Mouse (Mus musculus) mesoderm, embryonic 11.5 days (tissue): ENCODE measurements at regions not wholly inside any gene's neighbourhood (a gene's known extent, or its start where the extent isn't known, plus 50 kb on each side); places are given as distances from the start of the nearest gene placed in this dataset.

ENCODE experiments used
- DNase-seq: peaks from one replicate; pipeline ENCODE4 v3.0.0-alpha.2; 2012; ENCODE audit warnings: low read depth, low spot score

- DNase-seq, result peak; percentile 74
Observed at GRCm38 (mm10) chr12:26903073-26903893, 434.3 kb downstream of the Cmpk2 start.

DNA sequence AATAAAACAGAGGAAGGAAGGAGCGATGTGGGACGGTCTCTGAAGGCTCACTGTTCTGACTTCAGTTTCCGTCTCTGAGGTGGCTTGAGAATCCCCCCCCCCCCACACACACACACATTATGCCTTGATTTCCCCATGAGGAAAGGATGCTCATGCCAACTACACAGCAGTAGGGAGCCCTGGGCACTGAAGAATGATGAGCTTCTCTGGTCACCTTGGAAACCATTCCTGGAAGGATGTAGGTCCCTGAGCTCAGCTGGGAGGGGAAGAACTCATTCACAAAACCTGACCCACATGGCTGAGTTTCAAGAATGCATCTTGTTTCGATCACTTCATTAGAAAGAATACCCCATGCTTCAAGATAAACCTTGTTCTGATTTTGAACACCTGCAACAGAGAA, 422.2 kb downstream of the Cmpk2 start:
- no peak for DNase-seq

DNA sequence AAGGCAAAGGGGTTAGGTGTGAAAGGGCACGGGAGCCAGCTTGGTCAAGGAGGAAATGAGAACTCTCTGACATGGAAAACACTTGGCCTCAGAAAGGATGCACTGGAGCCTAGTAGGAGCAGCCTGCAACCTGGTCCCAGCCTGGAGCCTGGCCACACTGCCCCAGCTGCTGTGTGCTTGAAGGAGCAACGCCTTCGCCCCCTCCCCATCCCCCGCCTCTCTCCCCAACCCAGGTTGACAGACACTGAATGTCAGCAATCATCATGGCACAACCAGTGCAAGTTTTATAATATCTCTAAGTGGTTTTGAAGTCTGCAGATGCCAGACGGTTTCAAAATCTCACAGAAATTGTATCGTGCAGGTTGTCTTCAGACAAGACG, 417.6 kb downstream of the Cmpk2 start:
- no peak for DNase-seq

DNA sequence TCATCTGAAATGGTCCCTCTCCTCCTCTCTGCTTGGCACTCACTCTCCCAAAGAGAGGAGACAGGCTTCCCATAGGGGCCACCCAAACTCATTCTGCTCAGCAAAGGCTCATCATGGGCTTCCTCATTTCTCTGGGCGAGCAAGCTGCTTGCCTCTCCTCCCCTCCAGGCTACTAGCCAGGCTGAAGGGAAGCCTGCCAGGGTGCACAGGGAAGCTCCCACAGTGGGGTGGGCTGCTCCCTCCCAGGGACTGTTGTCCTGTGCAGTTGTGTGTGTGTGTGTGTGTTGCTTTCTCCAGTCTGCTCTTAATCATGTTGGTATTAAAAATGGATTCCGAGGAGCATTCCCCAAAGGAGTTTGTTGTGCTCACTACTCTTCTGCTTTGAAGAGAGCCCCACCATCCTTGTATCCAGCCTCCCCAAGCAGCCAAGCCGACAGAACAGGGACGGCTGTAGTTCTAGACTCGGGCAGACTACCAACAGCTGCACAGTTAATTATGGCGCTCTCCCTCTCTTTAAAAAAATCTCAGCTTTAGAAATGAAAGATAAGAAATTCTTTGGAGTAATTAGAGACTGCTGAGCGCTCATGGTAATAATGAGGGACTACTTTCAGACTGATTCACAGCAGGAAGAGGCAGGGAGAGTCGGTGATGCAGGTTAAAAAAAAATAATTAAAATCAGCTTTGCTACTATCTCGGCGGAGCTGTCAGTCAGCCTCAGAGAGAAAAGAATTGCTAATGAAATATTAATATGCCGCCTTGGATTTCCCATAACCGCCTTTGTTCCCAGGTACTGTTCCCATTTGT, 417.0 kb downstream of the Cmpk2 start:
- no peak for DNase-seq

GRCm38 (mm10) chr12:26885083-26885482, 416.1 kb downstream of the Cmpk2 start:
- peak; percentile 37 for DNase-seq

DNA sequence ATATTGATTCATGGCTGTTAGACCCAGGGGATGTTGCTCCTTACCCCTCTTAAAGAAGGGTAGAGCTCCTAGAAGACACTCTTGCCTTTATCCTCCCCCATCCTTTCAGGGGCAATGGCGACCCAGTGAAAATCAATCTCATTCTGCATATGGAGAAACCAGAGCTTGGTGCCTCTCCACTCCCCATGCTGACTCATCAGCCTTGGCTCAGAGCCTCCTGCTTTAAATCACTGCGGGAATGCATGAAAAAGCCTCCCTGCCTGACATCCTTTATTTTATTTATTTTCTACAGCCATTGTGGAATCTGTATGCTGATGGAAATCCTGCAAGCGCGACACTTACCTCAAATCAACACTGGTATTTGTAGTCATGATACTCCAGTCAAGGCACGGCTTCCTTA, 415.2 kb downstream of the Cmpk2 start:
- peak; percentile 48 for DNase-seq

GRCm38 (mm10) chr12:26877691-26878121, 408.7 kb downstream of the Cmpk2 start:
- DNase-seq, result no peak

DNA sequence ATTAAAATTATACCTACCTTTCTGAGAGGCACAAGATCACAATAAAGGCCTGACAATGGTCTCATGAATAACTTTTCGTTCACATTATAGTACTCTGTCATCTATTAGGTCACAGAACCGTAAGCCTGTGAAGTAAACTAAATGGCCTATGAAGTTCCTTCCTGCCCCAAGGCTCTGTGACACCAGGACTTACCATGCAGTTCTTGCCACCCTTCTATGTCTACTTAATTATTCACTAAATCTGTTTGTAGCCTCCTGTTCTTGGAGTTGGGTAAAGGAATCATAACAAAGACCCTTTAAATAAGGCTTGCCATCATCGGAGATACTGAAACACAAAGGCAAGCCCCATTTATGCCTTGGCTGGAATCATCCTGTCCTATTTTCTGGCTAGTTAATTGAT, 408.3 kb downstream of the Cmpk2 start:
- no peak for DNase-seq

- peak; percentile 65 for DNase-seq
Observed at GRCm38 (mm10) chr12:26872466-26872865, 403.5 kb downstream of the Cmpk2 start.

DNA sequence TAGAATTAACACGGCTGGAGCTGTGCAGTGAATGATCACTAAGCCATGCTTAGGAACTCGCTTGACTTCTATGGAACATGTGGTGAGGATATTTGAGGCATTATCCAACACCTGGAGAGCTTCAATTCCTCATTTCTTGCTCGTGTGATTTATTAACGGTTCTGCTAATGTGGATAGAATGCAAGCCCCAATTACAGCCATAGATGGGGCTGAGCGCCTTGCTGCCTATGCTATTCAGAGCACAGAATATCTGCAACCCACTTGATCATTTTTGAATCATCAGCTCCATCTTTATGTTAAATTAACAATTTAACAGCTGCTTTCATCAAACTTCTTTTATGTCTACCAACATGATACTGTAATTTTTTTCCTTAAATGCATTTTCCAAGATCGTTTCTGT, 398.7 kb downstream of the Cmpk2 start:
- no peak for DNase-seq

- DNase-seq, result no peak
Observed at GRCm38 (mm10) chr12:26855091-26855516, 386.1 kb downstream of the Cmpk2 start.

GRCm38 (mm10) chr12:26844917-26845316, 375.9 kb downstream of the Cmpk2 start:
- DNase-seq, result peak; percentile 64

- DNase-seq, result peak; percentile 75
Observed at GRCm38 (mm10) chr12:26842696-26843095, 373.7 kb downstream of the Cmpk2 start.

- DNase-seq, result no peak
Observed at GRCm38 (mm10) chr12:26821257-26821968, 352.4 kb downstream of the Cmpk2 start.

GRCm38 (mm10) chr12:26817866-26818265, 348.9 kb downstream of the Cmpk2 start:
- no peak for DNase-seq

DNA sequence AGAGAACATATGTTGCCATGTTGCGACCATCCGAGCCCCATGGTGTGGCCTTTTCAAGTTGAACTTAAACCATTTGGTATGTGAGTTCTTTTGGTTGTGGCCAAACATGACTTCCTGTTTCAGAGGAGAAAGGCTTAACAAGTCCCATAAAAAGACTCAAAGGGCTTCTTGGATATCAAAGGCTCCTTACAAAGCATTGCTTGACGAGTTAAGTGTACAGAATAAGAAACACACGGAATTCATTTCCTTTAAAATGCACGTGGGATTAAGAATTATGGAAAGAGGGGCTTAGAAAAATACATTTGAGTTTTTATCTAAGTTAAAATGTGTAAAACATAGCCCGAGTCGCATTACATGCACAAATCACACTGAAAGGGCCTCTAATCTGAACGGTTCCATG, 346.8 kb downstream of the Cmpk2 start:
- no peak for DNase-seq

- no peak for DNase-seq
Observed at GRCm38 (mm10) chr12:26810565-26811177, 341.7 kb downstream of the Cmpk2 start.

- DNase-seq, result peak; percentile 61
Observed at GRCm38 (mm10) chr12:26809670-26810069, 340.7 kb downstream of the Cmpk2 start.

DNA sequence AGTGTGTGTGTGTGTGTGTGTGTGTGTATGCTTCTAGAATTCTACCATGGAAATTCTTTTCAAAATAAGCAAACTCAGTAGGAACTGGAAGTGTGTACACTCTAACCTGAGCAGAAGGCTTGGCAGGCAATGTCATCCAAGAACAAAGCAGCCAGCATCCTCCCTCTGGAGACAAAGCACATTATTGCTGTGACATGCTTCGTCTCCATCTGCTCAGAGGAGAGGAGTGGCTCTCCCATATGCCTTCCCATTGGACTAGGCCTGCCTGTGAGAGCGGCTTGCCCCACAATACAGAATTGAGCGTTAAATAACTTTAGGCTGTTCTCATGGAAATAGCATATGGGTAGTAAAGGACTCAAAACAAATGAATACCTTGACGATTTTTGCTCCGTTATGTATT, 333.5 kb downstream of the Cmpk2 start:
- DNase-seq, result peak; percentile 43

DNA sequence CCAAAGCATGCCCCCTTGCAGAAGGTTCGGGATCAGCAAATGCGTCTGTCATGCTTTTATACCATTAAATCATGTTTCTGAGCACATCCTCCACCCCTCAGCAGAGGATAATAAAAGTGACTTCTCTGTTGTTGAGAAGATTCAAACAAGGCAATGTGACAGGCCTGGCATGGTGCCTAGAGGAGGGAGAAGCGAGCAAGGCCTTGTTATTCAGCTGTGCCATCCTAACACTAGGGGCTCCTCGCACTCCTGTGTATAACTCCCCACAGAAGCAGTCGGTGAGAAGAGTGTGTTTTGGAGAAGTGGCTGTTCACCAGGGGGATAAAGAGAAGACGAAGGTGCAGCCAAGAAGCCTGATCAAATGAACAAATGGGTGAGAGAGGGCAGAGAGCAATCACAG, 330.3 kb downstream of the Cmpk2 start:
- DNase-seq, result no peak

- no peak for DNase-seq
Observed at GRCm38 (mm10) chr12:26796367-26796766, 327.4 kb downstream of the Cmpk2 start.
